Mouse (Mus musculus): Measurements from ENCODE around the gene Hoxc8. TPM values are rescaled to one million over a fixed set of nuclear protein-coding genes. Genes with fewer than 3 reads are reported as not detected.

Gene Hoxc8
- total and polyA plus RNA-seq, 3 experiments, result 0.31 to 1.7 TPM; not detected in 1

GRCm38 (mm10) chr15:103013238-103013984 lies 23.0 kb downstream of the Hoxc8 start:
- Histone ChIP-seq H3K4me1 (ENCODE audit: control insufficient read depth in 1 of 2, insufficient read depth in 2 of 2, low read length in 2 of 2) (peaks cover 0 to 8% of the 10 kb centered on the region in 2 experiments; a peak in 1 of 4 replicates), H3K27me3 (ENCODE audit: control insufficient read depth in 1 of 2, insufficient read depth in 2 of 2, low read length in 2 of 2) (no peaks in the 10 kb centered on the region), H3K9me3 (replicated peaks; ENCODE audit: insufficient read depth, low read length) (no peaks in the 10 kb centered on the region), H3K79me2 (ENCODE audit: control insufficient read depth, insufficient read depth, low read length, poor library complexity) (peaks cover 8% of the 10 kb centered on the region; the same call in 1 of the 2 replicates), H3K4me3 (ENCODE audit: control insufficient read depth in 1 of 2, insufficient read depth in 1 of 2, low read depth in 2 of 2, low read length in 2 of 2) (no peak overlapping the region), H3K36me3 (ENCODE audit: control insufficient read depth in 1 of 2, insufficient read depth in 2 of 2, low read length in 2 of 2) (no peaks in the 10 kb centered on the region), H3K9ac (ENCODE audit: control insufficient read depth, low read depth, low read length, poor library complexity, severe bottlenecking) (no peak overlapping the region), H3K27ac (ENCODE audit: control insufficient read depth, low read depth, low read length) (no peak overlapping the region)
- peak; percentile 84 for DNase-seq (ENCODE audit: low read depth, low spot score)
- TF ChIP-seq ZMIZ1 (IDR thresholded peaks at IDR 0.05; ENCODE audit: low read depth, low read length) (no peak), CTCF (IDR thresholded peaks at IDR 0.05 in 2 of 3, conservative IDR thresholded peaks at IDR 0.05 in 1 of 3; ENCODE audit: control insufficient read depth in 1 of 3, insufficient read depth in 1 of 3, low read depth in 2 of 3, low read length in 3 of 3, poor library complexity in 1 of 3, severe bottlenecking in 1 of 3) (peak; percentile 88 to 93 (median 91)), NRF1 (IDR thresholded peaks at IDR 0.05; ENCODE audit: insufficient read depth, low read depth, low read length, poor library complexity, severe bottlenecking) (no peak), JUND (IDR thresholded peaks at IDR 0.05; ENCODE audit: low read depth, low read length) (no peak), TAL1 (IDR thresholded peaks at IDR 0.05; ENCODE audit: low read length) (no peak), MAX (IDR thresholded peaks at IDR 0.05; ENCODE audit: low read length) (no peak), MEF2A (IDR thresholded peaks at IDR 0.05; ENCODE audit: extremely low read depth, insufficient replicate concordance, low read depth, low read length, poor library complexity, severe bottlenecking) (no peak), NELFE (IDR thresholded peaks at IDR 0.05; ENCODE audit: low read depth, low read length) (no peak), BHLHE40 (IDR thresholded peaks at IDR 0.05; ENCODE audit: borderline replicate concordance, low read depth, low read length) (no peak), TCF12 (IDR thresholded peaks at IDR 0.05; ENCODE audit: low read depth, low read length) (no peak), ETS1 (IDR thresholded peaks at IDR 0.05; ENCODE audit: low read depth, low read length) (no peak), MYB (IDR thresholded peaks at IDR 0.05; ENCODE audit: low read depth, low read length) (no peak), MAFK (IDR thresholded peaks at IDR 0.05; ENCODE audit: borderline replicate concordance, low read depth, low read length) (no peak), MXI1 (IDR thresholded peaks at IDR 0.05; ENCODE audit: low read depth, low read length) (no peak), E2F4 (IDR thresholded peaks at IDR 0.05; ENCODE audit: borderline replicate concordance, low read depth, low read length) (no peak), RCOR1 (IDR thresholded peaks at IDR 0.05; ENCODE audit: low read depth, low read length) (no peak), ZKSCAN1 (IDR thresholded peaks at IDR 0.05; ENCODE audit: low read depth, low read length) (no peak), KAT2A (conservative IDR thresholded peaks at IDR 0.05; ENCODE audit: low read depth, low read length) (no peak), POLR2AphosphoS2 (IDR thresholded peaks at IDR 0.05; ENCODE audit: low read length) (no peak), ZNF384 (IDR thresholded peaks at IDR 0.05; ENCODE audit: low read depth, low read length) (peak; percentile 92), SMC3 (IDR thresholded peaks at IDR 0.05; ENCODE audit: low read depth, low read length) (peak; percentile 96), ELF1 (IDR thresholded peaks at IDR 0.05; ENCODE audit: low read depth, low read length) (no peak), EP300 (IDR thresholded peaks at IDR 0.05; ENCODE audit: low read depth in 1 of 2, low read length in 2 of 2) (no peak), GABPA (IDR thresholded peaks at IDR 0.05; ENCODE audit: low read depth, low read length) (no peak), MYC (IDR thresholded peaks at IDR 0.05; ENCODE audit: low read depth, low read length) (no peak), RAD21 (IDR thresholded peaks at IDR 0.05; ENCODE audit: low read depth, low read length) (peak; percentile 90), HCFC1 (IDR thresholded peaks at IDR 0.05; ENCODE audit: low read depth, low read length) (no peak), USF1 (IDR thresholded peaks at IDR 0.05; ENCODE audit: low read depth, low read length) (peak; percentile 72), TBP (IDR thresholded peaks at IDR 0.05; ENCODE audit: low read depth, low read length) (no peak), CHD1 (IDR thresholded peaks at IDR 0.05; ENCODE audit: low read depth, low read length) (no peak), POLR2AphosphoS5 (IDR thresholded peaks at IDR 0.05; ENCODE audit: borderline replicate concordance, low read depth, low read length) (no peak), USF2 (IDR thresholded peaks at IDR 0.05; ENCODE audit: borderline replicate concordance in 1 of 2, insufficient read depth in 1 of 2, low read depth in 1 of 2, low read length in 2 of 2) (0 out of 4 replicates have a peak, but pooled peaks of 1 of the 2 experiments have one; percentile 23), CHD2 (IDR thresholded peaks at IDR 0.05; ENCODE audit: low read length) (no peak), MAZ (IDR thresholded peaks at IDR 0.05; ENCODE audit: low read depth, low read length) (no peak; the same call in 1 of the 2 replicates), UBTF (IDR thresholded peaks at IDR 0.05; ENCODE audit: borderline replicate concordance, insufficient read depth, low read depth, low read length) (no peak), SIN3A (IDR thresholded peaks at IDR 0.05; ENCODE audit: low read length) (peak; percentile 34; the same call in 1 of the 2 replicates)
